Mouse (Mus musculus) lung, adult 2 months (tissue): ENCODE measurements around the gene Atp13a3.

Source experiments
- CTCF ChIP-seq: fragments of 200-500 bp; IDR thresholded peaks from 2 replicates; pipeline ENCODE4 v1.5.1; 2011; ENCODE audit warnings: mild to moderate bottlenecking, low read length, control low read depth; ENCODE audit not compliant: insufficient read depth
- POLR2A ChIP-seq: fragments of 200-500 bp; IDR thresholded peaks from 2 replicates; pipeline ENCODE4 v1.6.1; 2011; ENCODE audit warnings: low read depth, mild to moderate bottlenecking, control low read depth, low read length, borderline replicate concordance; ENCODE audit errors: extremely low read depth

GRCm38 (mm10) chr16:30271223-30271761 is 134.5 kb downstream of the Atp13a3 start:
- TF ChIP-seq POLR2A (no peak), CTCF (no peak)
